Mouse (Mus musculus): ENCODE measurements at regions not wholly inside any gene's neighbourhood (a gene's known extent, or its start where the extent isn't known, plus 50 kb on each side); places are given as distances from the start of the nearest gene placed in this dataset.

DNA sequence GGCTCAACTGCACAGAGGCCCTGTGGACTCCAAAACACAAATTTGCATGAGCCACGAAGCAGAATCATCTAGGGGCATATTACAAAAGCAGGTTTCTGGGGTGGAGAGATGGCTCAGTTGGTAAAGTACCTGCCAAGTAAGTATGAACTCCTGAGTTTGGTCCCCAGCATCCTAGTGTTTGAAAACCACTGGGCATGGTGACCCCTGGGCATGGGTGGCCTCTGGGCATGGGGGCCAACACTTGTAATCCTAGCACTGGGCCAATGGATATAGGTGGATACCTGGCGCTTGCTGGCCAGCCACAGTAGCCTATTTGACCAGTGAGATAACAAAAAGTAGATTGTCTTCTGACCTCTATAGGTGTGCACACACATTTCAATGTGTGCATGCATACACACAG, 65.7 kb upstream of the Arid5b start:
- 93% methylated on average over 2 of the region's 2 CpGs for WGBS
- no peaks in the 10 kb centered on the region for H3K36me3 ChIP-seq (ENCODE audit: insufficient read depth, low read length)
- H3K9me3 ChIP-seq (replicated peaks; ENCODE audit: low read length), result no peaks in the 10 kb centered on the region
- H3K4me3 ChIP-seq (replicated peaks; ENCODE audit: low read depth, low read length), result no peak overlapping the region
- no peak overlapping the region for H3K4me2 ChIP-seq (ENCODE audit: low read length)
- H3K27ac ChIP-seq, result no peak overlapping the region
- peaks cover 21% of the 10 kb centered on the region; the same call in 1 of the 2 replicates for H3K4me1 ChIP-seq (replicated peaks; ENCODE audit: insufficient read depth, low read length)
- TF ChIP-seq CTCF (IDR thresholded peaks at IDR 0.05; ENCODE audit: low read depth), result no peak
- H3K27me3 ChIP-seq (ENCODE audit: insufficient read depth, low read length), result no peaks in the 10 kb centered on the region
- ATAC-seq (replicated peaks; ENCODE audit: low FRiP score, low read depth), result no peak
- DNase-seq (ENCODE audit: low spot score), result no peak
- H3K9ac ChIP-seq (ENCODE audit: low read depth, low read length), result no peak overlapping the region

DNA sequence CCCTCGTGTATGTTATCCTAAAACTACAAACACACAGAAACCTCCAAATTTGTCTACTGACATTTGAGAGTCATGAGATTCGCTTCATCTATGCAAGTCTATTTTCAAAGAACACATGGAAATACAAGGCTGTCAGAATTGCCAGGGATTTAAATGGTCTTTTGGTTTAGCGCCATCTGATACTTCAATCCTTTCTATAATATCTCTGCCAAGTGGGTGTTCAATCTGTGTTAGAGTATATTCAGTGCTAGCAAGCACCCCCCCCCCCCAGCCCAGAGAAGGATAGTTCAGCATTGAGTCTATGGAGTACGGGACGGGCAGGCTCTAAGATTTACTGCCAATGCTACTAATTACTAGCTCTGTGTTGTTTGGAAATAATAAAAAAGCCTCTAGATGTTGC, 55.5 kb upstream of the Arid5b start:
- no peak for TF ChIP-seq CTCF (IDR thresholded peaks at IDR 0.05; ENCODE audit: low read depth)

More for the DNA sequence above, 55.5 kb upstream of the Arid5b start:
- 71% methylated on average over 5 of the region's 5 CpGs for WGBS
- Histone ChIP-seq H3K27me3 (ENCODE audit: insufficient read depth, low read length) (no peaks in the 10 kb centered on the region), H3K9me3 (replicated peaks; ENCODE audit: low read length) (no peaks in the 10 kb centered on the region), H3K4me3 (replicated peaks; ENCODE audit: low read depth, low read length) (no peak overlapping the region), H3K27ac (no peak overlapping the region), H3K4me1 (replicated peaks; ENCODE audit: insufficient read depth, low read length) (no peaks in the 10 kb centered on the region), H3K36me3 (ENCODE audit: insufficient read depth, low read length) (no peaks in the 10 kb centered on the region), H3K9ac (ENCODE audit: low read depth, low read length) (no peak overlapping the region), H3K4me2 (ENCODE audit: low read length) (no peak overlapping the region)
- DNase-seq (ENCODE audit: low spot score), result no peak
- ATAC-seq (replicated peaks; ENCODE audit: low FRiP score, low read depth), result no peak

All from kidney, postnatal 0 days (tissue).